Mouse (Mus musculus) CH12.LX (cell line): ENCODE data around the gene Gm2174. TPM values are rescaled to one million over a fixed set of nuclear protein-coding genes. Genes with fewer than 3 reads are reported as not detected.

Experiments used
- DNase-seq: peaks from one replicate; pipeline ENCODE4 v3.0.0-alpha.2; 2013; ENCODE audit errors: extremely low read depth
- H3K27ac ChIP-seq: 2 replicates; pipeline ENCODE4 v1.5.1; 2012; ENCODE audit warnings: low read depth, mild to moderate bottlenecking, control low read depth, moderate library complexity; ENCODE audit not compliant: insufficient read depth
- H3K27me3 ChIP-seq: replicated peaks from 2 replicates; pipeline ENCODE3; 2012; ENCODE audit warnings: inconsistent platforms
- H3K36me3 ChIP-seq, 2 experiments: replicated peaks in 1 of 2; 2 replicates each; pipeline versions ENCODE3 to v1.6.1; 2012; ENCODE audit warnings: inconsistent platforms in 1 of 2, low read length in 1 of 2, mild to moderate bottlenecking in 1 of 2, mixed read lengths in 1 of 2, moderate library complexity in 1 of 2; ENCODE audit not compliant: control insufficient read depth in 1 of 2, insufficient read depth in 1 of 2
- H3K4me1 ChIP-seq, 2 experiments: 2 replicates each; pipeline ENCODE4 v1.6.1; 2012; ENCODE audit warnings: inconsistent platforms in 1 of 2, moderate library complexity in 1 of 2; ENCODE audit not compliant: insufficient read depth in 2 of 2, control insufficient read depth in 1 of 2
- H3K4me2 ChIP-seq: 2 replicates; pipeline ENCODE4 v1.6.1; 2012; ENCODE audit warnings: low read depth, mild to moderate bottlenecking, control low read depth; ENCODE audit not compliant: poor library complexity, insufficient read depth, severe bottlenecking
- H3K4me3 ChIP-seq, 3 experiments: fragments of 150-350 bp in 1 of 3; sonication (generic) in 1 of 3; replicated peaks in 1 of 3; 2 replicates each; pipeline versions ENCODE3 to v1.5.1; 2011 to 2012; ENCODE audit warnings: low read depth in 2 of 3, low read length in 2 of 3, mild to moderate bottlenecking in 2 of 3, moderate library complexity in 2 of 3, control low read depth in 1 of 3, improper control_type of control experiment in 1 of 3, inconsistent platforms in 1 of 3, mixed read lengths in 1 of 3; ENCODE audit not compliant: poor library complexity in 1 of 3
- H3K79me2 ChIP-seq: replicated peaks from 2 replicates; pipeline ENCODE4 v1.6.1; 2012; ENCODE audit warnings: mild to moderate bottlenecking, moderate library complexity; ENCODE audit not compliant: control insufficient read depth, poor library complexity, insufficient read depth, severe bottlenecking; ENCODE audit errors: extremely low read depth
- H3K9ac ChIP-seq: 2 replicates; pipeline ENCODE4 v1.6.1; 2012; ENCODE audit warnings: low read depth, mild to moderate bottlenecking, control low read depth, moderate library complexity; ENCODE audit not compliant: insufficient read depth
- H3K9me3 ChIP-seq: replicated peaks from 2 replicates; pipeline ENCODE3; 2012; ENCODE audit warnings: low read length, inconsistent platforms, mixed read lengths
- BHLHE40 ChIP-seq: IDR thresholded peaks from 2 replicates; pipeline ENCODE4 v1.6.1; 2011; ENCODE audit warnings: mild to moderate bottlenecking, low read depth, low read length, improper control_type of control experiment
- CHD1 ChIP-seq: IDR thresholded peaks from 2 replicates; pipeline ENCODE4 v1.6.1; 2012; ENCODE audit warnings: low read depth, low read length, improper control_type of control experiment, inconsistent platforms
- CHD2 ChIP-seq: IDR thresholded peaks from 2 replicates; pipeline ENCODE4 v1.6.1; 2011; ENCODE audit warnings: low read length, improper control_type of control experiment
- CTCF ChIP-seq, 2 experiments: IDR thresholded peaks in 1 of 2; conservative IDR thresholded peaks in 1 of 2; 2 replicates each; pipeline ENCODE4 v1.5.1; 2011 to 2012; ENCODE audit warnings: low read depth in 2 of 2, low read length in 2 of 2, improper control_type of control experiment in 1 of 2, inconsistent platforms in 1 of 2, mild to moderate bottlenecking in 1 of 2, moderate library complexity in 1 of 2
- E2F4 ChIP-seq: IDR thresholded peaks from 2 replicates; pipeline ENCODE4 v1.6.1; 2011; ENCODE audit warnings: low read depth, low read length, improper control_type of control experiment; ENCODE audit not compliant: insufficient replicate concordance
- ELF1 ChIP-seq: IDR thresholded peaks from 2 replicates; pipeline ENCODE4 v1.6.1; 2014; ENCODE audit warnings: low read depth, mild to moderate bottlenecking, inconsistent platforms, low read length, improper control_type of control experiment
- ETS1 ChIP-seq: conservative IDR thresholded peaks from 2 replicates; pipeline ENCODE4 v1.6.1; 2012; ENCODE audit warnings: low read depth, mild to moderate bottlenecking, inconsistent platforms, low read length, improper control_type of control experiment, moderate library complexity
- GABPA ChIP-seq: IDR thresholded peaks from 2 replicates; pipeline ENCODE4 v1.6.1; 2012; ENCODE audit warnings: low read depth, low read length, improper control_type of control experiment, inconsistent platforms; ENCODE audit not compliant: insufficient replicate concordance
- HCFC1 ChIP-seq: IDR thresholded peaks from 2 replicates; pipeline ENCODE4 v1.6.1; 2012; ENCODE audit warnings: low read depth, mild to moderate bottlenecking, inconsistent platforms, low read length, improper control_type of control experiment
- JUND ChIP-seq: conservative IDR thresholded peaks from 2 replicates; pipeline ENCODE4 v1.6.1; 2011; ENCODE audit warnings: low read depth, low read length, improper control_type of control experiment
- KAT2A ChIP-seq: IDR thresholded peaks from 2 replicates; pipeline ENCODE4 v1.6.1; 2012; ENCODE audit warnings: low read length, improper control_type of control experiment, inconsistent platforms; ENCODE audit not compliant: insufficient replicate concordance
- MAFK ChIP-seq: IDR thresholded peaks from 2 replicates; pipeline ENCODE4 v1.6.1; 2011; ENCODE audit warnings: low read length, improper control_type of control experiment; ENCODE audit not compliant: insufficient replicate concordance
- MAX ChIP-seq: IDR thresholded peaks from 2 replicates; pipeline ENCODE4 v1.6.1; 2011; ENCODE audit warnings: low read length, improper control_type of control experiment
- MAZ ChIP-seq: IDR thresholded peaks from 2 replicates; pipeline ENCODE4 v1.6.1; 2012; ENCODE audit warnings: low read depth, mild to moderate bottlenecking, inconsistent platforms, low read length, improper control_type of control experiment, moderate library complexity
- MEF2A ChIP-seq: IDR thresholded peaks from 2 replicates; pipeline ENCODE4 v1.6.1; 2014; ENCODE audit warnings: low read depth, mild to moderate bottlenecking, inconsistent platforms, low read length, improper control_type of control experiment, borderline replicate concordance
- MXI1 ChIP-seq: IDR thresholded peaks from 2 replicates; pipeline ENCODE4 v1.6.1; 2011; ENCODE audit warnings: mild to moderate bottlenecking, low read depth, low read length, improper control_type of control experiment
- NELFE ChIP-seq: IDR thresholded peaks from 2 replicates; pipeline ENCODE4 v1.6.1; 2011; ENCODE audit warnings: low read depth, low read length, improper control_type of control experiment
- NRF1 ChIP-seq: IDR thresholded peaks from 2 replicates; pipeline ENCODE4 v1.6.1; 2014; ENCODE audit warnings: low read depth, mild to moderate bottlenecking, inconsistent platforms, low read length, improper control_type of control experiment, moderate library complexity
- PAX5 ChIP-seq: IDR thresholded peaks from 2 replicates; pipeline ENCODE4 v1.6.1; 2012; ENCODE audit warnings: low read length, inconsistent platforms, mixed read lengths
- POLR2A ChIP-seq: IDR thresholded peaks from 2 replicates; pipeline ENCODE4 v1.6.1; 2011; ENCODE audit warnings: low read depth, mild to moderate bottlenecking, improper control_type of control experiment, low read length
- POLR2AphosphoS2 ChIP-seq: IDR thresholded peaks from 2 replicates; pipeline ENCODE4 v1.6.1; 2011; ENCODE audit warnings: low read depth, low read length, improper control_type of control experiment
- RAD21 ChIP-seq: IDR thresholded peaks from 2 replicates; pipeline ENCODE4 v1.6.1; 2011; ENCODE audit warnings: low read depth, mild to moderate bottlenecking, low read length, improper control_type of control experiment, moderate library complexity
- RCOR1 ChIP-seq: conservative IDR thresholded peaks from 2 replicates; pipeline ENCODE4 v1.6.1; 2012; ENCODE audit warnings: low read depth, mild to moderate bottlenecking, inconsistent platforms, low read length, improper control_type of control experiment
- SIN3A ChIP-seq: IDR thresholded peaks from 2 replicates; pipeline ENCODE4 v1.6.1; 2012; ENCODE audit warnings: low read length, improper control_type of control experiment, inconsistent platforms
- SMC3 ChIP-seq: IDR thresholded peaks from 2 replicates; pipeline ENCODE4 v1.6.1; 2011; ENCODE audit warnings: low read depth, low read length, improper control_type of control experiment
- TBP ChIP-seq: conservative IDR thresholded peaks from 2 replicates; pipeline ENCODE4 v1.6.1; 2011; ENCODE audit warnings: low read depth, low read length, improper control_type of control experiment
- TCF12 ChIP-seq: IDR thresholded peaks from 2 replicates; pipeline ENCODE4 v1.6.1; 2014; ENCODE audit warnings: low read depth, mild to moderate bottlenecking, inconsistent platforms, low read length, improper control_type of control experiment
- UBTF ChIP-seq: IDR thresholded peaks from 2 replicates; pipeline ENCODE4 v1.6.1; 2012; ENCODE audit warnings: low read depth, mild to moderate bottlenecking, inconsistent platforms, low read length, improper control_type of control experiment, moderate library complexity
- USF2 ChIP-seq: conservative IDR thresholded peaks from 2 replicates; pipeline ENCODE4 v1.6.1; 2011; ENCODE audit warnings: low read depth, low read length, improper control_type of control experiment
- ZC3H11A ChIP-seq: IDR thresholded peaks from 2 replicates; pipeline ENCODE4 v1.6.1; 2012; ENCODE audit warnings: low read depth, mild to moderate bottlenecking, inconsistent platforms, low read length, improper control_type of control experiment
- ZKSCAN1 ChIP-seq: IDR thresholded peaks from 2 replicates; pipeline ENCODE4 v1.6.1; 2012; ENCODE audit warnings: low read depth, inconsistent platforms, low read length, improper control_type of control experiment, borderline replicate concordance
- ZMIZ1 ChIP-seq: IDR thresholded peaks from 2 replicates; pipeline ENCODE4 v1.6.1; 2012; ENCODE audit warnings: low read depth, mild to moderate bottlenecking, inconsistent platforms, low read length, improper control_type of control experiment
- ZNF384 ChIP-seq: IDR thresholded peaks from 2 replicates; pipeline ENCODE4 v1.6.1; 2012; ENCODE audit warnings: low read depth, low read length, improper control_type of control experiment, inconsistent platforms
- dilution Hi-C: fragments of 300-500 bp; cut with MboI; formaldehyde crosslinking; loops from 2 replicates; pipeline ENCODE4 v1.14.3; 2020; ENCODE audit warnings: low sequenced_read_pairs; ENCODE audit not compliant: extremely low pct_unique_long_range_greater_than_20kb, extremely low pct_ligation_motif_present
- in situ Hi-C: fragments of 300-500 bp; cut with MboI; formaldehyde crosslinking; loops from 3 replicates; pipeline ENCODE4 v1.14.3; 2019; ENCODE audit warnings: low sequenced_read_pairs, low pct_ligation_motif_present, low pct_unique_long_range_greater_than_20kb, mixed read lengths
- polyA plus RNA-seq: library from polyadenylated mRNA; unstranded; fragments of >175 nt; gene quantifications from 2 replicates; pipeline ENCODE4 v1.2.1, GENCODE M21; 2012; ENCODE audit warnings: low read depth; ENCODE audit not compliant: insufficient read length
- total RNA-seq, 2 experiments: library from RNA; depleted of rRNA; stranded (reverse); fragments of 300-350 nt in 1 of 2; fragments of >200 nt in 1 of 2; gene quantifications; 2 replicates each; pipeline ENCODE4 v1.2.3; 2012 to 2014

Gene Gm2174
- total and polyA plus RNA-seq, 3 experiments = 1.5 TPM; not detected in 2

GRCm38 (mm10) chrX:56481906-56482305, 34.1 kb downstream of the Gm2174 start:
- no peak overlapping the region for H3K9ac ChIP-seq

GRCm38 (mm10) chrX:56489758-56490157, 42.0 kb downstream of the Gm2174 start:
- Histone ChIP-seq H3K4me2 (no peak overlapping the region), H3K27ac (no peak overlapping the region), H3K4me3 (no peak overlapping the region), H3K9ac (no peak overlapping the region), H3K36me3 (peaks cover 8 to 27% of the 10 kb centered on the region in 2 experiments), H3K4me1 (peaks cover 0 to 6% of the 10 kb centered on the region in 2 experiments; a peak in 1 of 4 replicates), H3K79me2 (no peaks in the 10 kb centered on the region), H3K9me3 (no peaks in the 10 kb centered on the region), H3K27me3 (no peaks in the 10 kb centered on the region)
- in situ Hi-C loops (loop anchor here (10.0 kb wide), 1 partner anchor 55 kb away; no protein-coding TSS in a partner anchor), dilution Hi-C loops (no loop called here)
- DNase-seq = peak; percentile 74
- TF ChIP-seq ETS1 = no peak
- no peak for TF ChIP-seq MAX
- TF ChIP-seq NELFE = no peak
- no peak for TF ChIP-seq UBTF
- TF ChIP-seq SMC3 = peak; percentile 87
- TF ChIP-seq POLR2A = no peak
- no peak for TF ChIP-seq POLR2AphosphoS2
- no peak for TF ChIP-seq USF2
- TF ChIP-seq SIN3A = no peak
- TF ChIP-seq TBP = no peak
- TF ChIP-seq KAT2A = no peak
- TF ChIP-seq JUND = no peak
- no peak for TF ChIP-seq NRF1
- TF ChIP-seq ZMIZ1 = no peak
- no peak for TF ChIP-seq GABPA
- no peak for TF ChIP-seq BHLHE40
- TF ChIP-seq CHD1 = no peak
- no peak for TF ChIP-seq TCF12
- peak; percentile 54; the same call in 1 of the 2 replicates for TF ChIP-seq ZC3H11A
- peak; percentile 25; the same call in 1 of the 2 replicates for TF ChIP-seq ZNF384
- TF ChIP-seq CTCF (conservative IDR thresholded peaks at IDR 0.05 in 1 of 2, IDR thresholded peaks at IDR 0.05 in 1 of 2; ENCODE audit: low read depth in 2 of 2, low read length in 2 of 2) = peak; percentile 44 to 87; a peak in 3 of 4 replicates
- no peak for TF ChIP-seq E2F4
- no peak for TF ChIP-seq CHD2
- TF ChIP-seq ELF1 = no peak
- TF ChIP-seq MXI1 = no peak
- peak; percentile 87 for TF ChIP-seq RAD21
- TF ChIP-seq ZKSCAN1 = no peak
- no peak for TF ChIP-seq RCOR1
- TF ChIP-seq PAX5 = no peak
- no peak for TF ChIP-seq MEF2A
- no peak for TF ChIP-seq MAFK

More at GRCm38 (mm10) chrX:56481906-56482305, 34.1 kb downstream of the Gm2174 start:
- Histone ChIP-seq H3K36me3 (peaks cover 7 to 19% of the 10 kb centered on the region in 2 experiments), H3K27ac (no peak overlapping the region), H3K79me2 (no peaks in the 10 kb centered on the region), H3K4me2 (no peak overlapping the region), H3K4me1 (peaks cover 0 to 16% of the 10 kb centered on the region in 2 experiments; a peak in 1 of 4 replicates), H3K4me3 (no peak overlapping the region), H3K27me3 (no peaks in the 10 kb centered on the region)
- dilution Hi-C loops = no loop called here
- peak; percentile 21 for DNase-seq
- in situ Hi-C loops = loop anchor here (10.0 kb wide), 1 partner anchor 47 kb away; no protein-coding TSS in a partner anchor
- TF ChIP-seq SMC3 = no peak
- no peak for TF ChIP-seq NELFE
- TF ChIP-seq CTCF (conservative IDR thresholded peaks at IDR 0.05 in 1 of 2, IDR thresholded peaks at IDR 0.05 in 1 of 2; ENCODE audit: low read depth in 2 of 2, low read length in 2 of 2) = no peak
- no peak for TF ChIP-seq PAX5
- no peak for TF ChIP-seq USF2
- no peak for TF ChIP-seq HCFC1
- no peak for TF ChIP-seq ZKSCAN1
- no peak for TF ChIP-seq TCF12
- no peak for TF ChIP-seq MAZ
- TF ChIP-seq, all 38 proteins: peak for 0
- H3K9me3 ChIP-seq = no peaks in the 10 kb centered on the region
